Mouse (Mus musculus): ENCODE data around the gene Dpp4. TPM values are rescaled to one million over a fixed set of nuclear protein-coding genes. Genes with fewer than 3 reads are reported as not detected.

The Dpp4 gene
- 0.80 and 1.4 TPM in 2 replicates for polyA plus RNA-seq (2014; fragmentation: Nextera tagmentation; extraction: Ambion mirVana)

GRCm38 (mm10) chr2:62412081-62412821 is at the start of gene Dpp4:
Gene Dpp4, minus strand, starts transcription at chr2:62412231.
- H3K4me1 ChIP-seq (ENCODE audit: control insufficient read depth, insufficient read depth, low read length) = no peaks in the 10 kb centered on the region; the same call in none of the 2 replicates
- 64% methylated on average over 13 of the region's 13 CpGs for WGBS
- H3K36me3 ChIP-seq (ENCODE audit: control insufficient read depth, insufficient read depth, low read length) = no peaks in the 10 kb centered on the region
- no peak for ATAC-seq (ENCODE audit: insufficient read depth, low FRiP score, low TSS enrichment)
- peak within 1 kb of the TSS; percentile 5 for H3K9ac ChIP-seq (ENCODE audit: low read length)
- peak within 1 kb of the TSS; percentile 74 for H3K4me2 ChIP-seq (ENCODE audit: low read depth)
- H3K27me3 ChIP-seq (ENCODE audit: control insufficient read depth, insufficient read depth, low read length) = peaks cover 4% of the 10 kb centered on the region
- no peaks in the 10 kb centered on the region for H3K9me3 ChIP-seq (ENCODE audit: control insufficient read depth, low read length)
- H3K4me3 ChIP-seq (ENCODE audit: low read depth, low read length) = peak within 1 kb of the TSS; percentile 31
- no peak for DNase-seq (ENCODE audit: low spot score)
- H3K27ac ChIP-seq (ENCODE audit: low read depth, low read length) = no peak within 1 kb of the TSS

- no peak for ATAC-seq (ENCODE audit: insufficient read depth, low FRiP score, low TSS enrichment)
- DNase-seq (ENCODE audit: low spot score) = no peak
- Histone ChIP-seq H3K9me3 (ENCODE audit: control insufficient read depth, low read length) (no peaks in the 10 kb centered on the region), H3K36me3 (ENCODE audit: control insufficient read depth, insufficient read depth, low read length) (no peaks in the 10 kb centered on the region), H3K27me3 (ENCODE audit: control insufficient read depth, insufficient read depth, low read length) (no peaks in the 10 kb centered on the region), H3K4me2 (ENCODE audit: low read depth) (no peak overlapping the region), H3K9ac (ENCODE audit: low read length) (no peak overlapping the region), H3K4me1 (ENCODE audit: control insufficient read depth, insufficient read depth, low read length) (no peaks in the 10 kb centered on the region), H3K27ac (ENCODE audit: low read depth, low read length) (no peak overlapping the region), H3K4me3 (ENCODE audit: low read depth, low read length) (no peak overlapping the region)
- WGBS = 90% methylated on average over 12 of the region's 12 CpGs
Observed at GRCm38 (mm10) chr2:62460815-62461450, 48.9 kb upstream of the Dpp4 start.

GRCm38 (mm10) chr2:62460231-62460710 is 48.2 kb upstream of the Dpp4 start:
- Histone ChIP-seq H3K4me3 (ENCODE audit: low read depth, low read length) (no peak overlapping the region), H3K9me3 (ENCODE audit: control insufficient read depth, low read length) (no peaks in the 10 kb centered on the region), H3K36me3 (ENCODE audit: control insufficient read depth, insufficient read depth, low read length) (no peaks in the 10 kb centered on the region), H3K4me2 (ENCODE audit: low read depth) (no peak overlapping the region), H3K9ac (ENCODE audit: low read length) (no peak overlapping the region), H3K27me3 (ENCODE audit: control insufficient read depth, insufficient read depth, low read length) (no peaks in the 10 kb centered on the region), H3K4me1 (ENCODE audit: control insufficient read depth, insufficient read depth, low read length) (no peaks in the 10 kb centered on the region), H3K27ac (ENCODE audit: low read depth, low read length) (no peak overlapping the region)
- DNase-seq (ENCODE audit: low spot score) (no peak), ATAC-seq (ENCODE audit: insufficient read depth, low FRiP score, low TSS enrichment) (no peak)
- 84% methylated on average over 7 of the region's 7 CpGs for WGBS

- no peaks in the 10 kb centered on the region for H3K9me3 ChIP-seq (ENCODE audit: control insufficient read depth, low read length)
- no peak overlapping the region for H3K4me2 ChIP-seq (ENCODE audit: low read depth)
- H3K9ac ChIP-seq (ENCODE audit: low read length) = no peak overlapping the region
- 74% methylated on average over 18 of the region's 18 CpGs for WGBS
- DNase-seq (ENCODE audit: low spot score) = no peak
- H3K27ac ChIP-seq (ENCODE audit: low read depth, low read length) = no peak overlapping the region
- H3K27me3 ChIP-seq (ENCODE audit: control insufficient read depth, insufficient read depth, low read length) = no peaks in the 10 kb centered on the region
- ATAC-seq (ENCODE audit: insufficient read depth, low FRiP score, low TSS enrichment) = no peak
- no peaks in the 10 kb centered on the region for H3K4me1 ChIP-seq (ENCODE audit: control insufficient read depth, insufficient read depth, low read length)
- no peak overlapping the region for H3K4me3 ChIP-seq (ENCODE audit: low read depth, low read length)
- H3K36me3 ChIP-seq (ENCODE audit: control insufficient read depth, insufficient read depth, low read length) = no peaks in the 10 kb centered on the region
Observed at GRCm38 (mm10) chr2:62459241-62460174, 47.5 kb upstream of the Dpp4 start.

GRCm38 (mm10) chr2:62458070-62458469 is 46.0 kb upstream of the Dpp4 start:
- no peak overlapping the region for H3K27ac ChIP-seq (ENCODE audit: low read depth, low read length)
- no peaks in the 10 kb centered on the region for H3K36me3 ChIP-seq (ENCODE audit: control insufficient read depth, insufficient read depth, low read length)
- WGBS = 55% methylated on average over 9 of the region's 9 CpGs
- H3K9me3 ChIP-seq (ENCODE audit: control insufficient read depth, low read length) = no peaks in the 10 kb centered on the region
- H3K4me3 ChIP-seq (ENCODE audit: low read depth, low read length) = no peak overlapping the region
- no peak overlapping the region for H3K9ac ChIP-seq (ENCODE audit: low read length)
- no peaks in the 10 kb centered on the region for H3K4me1 ChIP-seq (ENCODE audit: control insufficient read depth, insufficient read depth, low read length)
- H3K4me2 ChIP-seq (ENCODE audit: low read depth) = no peak overlapping the region
- ATAC-seq (ENCODE audit: insufficient read depth, low FRiP score, low TSS enrichment) (no peak), DNase-seq (ENCODE audit: low spot score) (no peak)
- no peaks in the 10 kb centered on the region for H3K27me3 ChIP-seq (ENCODE audit: control insufficient read depth, insufficient read depth, low read length)

- Histone ChIP-seq H3K4me2 (ENCODE audit: low read depth) (no peak overlapping the region), H3K36me3 (ENCODE audit: control insufficient read depth, insufficient read depth, low read length) (no peaks in the 10 kb centered on the region), H3K4me1 (ENCODE audit: control insufficient read depth, insufficient read depth, low read length) (no peaks in the 10 kb centered on the region), H3K9ac (ENCODE audit: low read length) (no peak overlapping the region), H3K27ac (ENCODE audit: low read depth, low read length) (no peak overlapping the region), H3K9me3 (ENCODE audit: control insufficient read depth, low read length) (no peaks in the 10 kb centered on the region), H3K4me3 (ENCODE audit: low read depth, low read length) (no peak overlapping the region), H3K27me3 (ENCODE audit: control insufficient read depth, insufficient read depth, low read length) (no peaks in the 10 kb centered on the region)
- ATAC-seq (ENCODE audit: insufficient read depth, low FRiP score, low TSS enrichment) (no peak), DNase-seq (ENCODE audit: low spot score) (no peak)
- 87% methylated on average over 11 of the region's 11 CpGs for WGBS
Observed at GRCm38 (mm10) chr2:62454991-62455390, 43.0 kb upstream of the Dpp4 start.

- no peak for DNase-seq (ENCODE audit: low spot score)
- Histone ChIP-seq H3K27ac (ENCODE audit: low read depth, low read length) (no peak overlapping the region), H3K4me3 (ENCODE audit: low read depth, low read length) (no peak overlapping the region), H3K4me2 (ENCODE audit: low read depth) (no peak overlapping the region), H3K27me3 (ENCODE audit: control insufficient read depth, insufficient read depth, low read length) (no peaks in the 10 kb centered on the region), H3K4me1 (ENCODE audit: control insufficient read depth, insufficient read depth, low read length) (no peaks in the 10 kb centered on the region), H3K9ac (ENCODE audit: low read length) (no peak overlapping the region), H3K36me3 (ENCODE audit: control insufficient read depth, insufficient read depth, low read length) (no peaks in the 10 kb centered on the region), H3K9me3 (ENCODE audit: control insufficient read depth, low read length) (no peaks in the 10 kb centered on the region)
- WGBS = 79% methylated on average over 6 of the region's 6 CpGs
- ATAC-seq (ENCODE audit: insufficient read depth, low FRiP score, low TSS enrichment) = no peak
Observed at GRCm38 (mm10) chr2:62454033-62454432, 42.0 kb upstream of the Dpp4 start.

GRCm38 (mm10) chr2:62450364-62450763 is 38.3 kb upstream of the Dpp4 start:
- ATAC-seq (ENCODE audit: insufficient read depth, low FRiP score, low TSS enrichment) (no peak), DNase-seq (ENCODE audit: low spot score) (no peak)
- H3K36me3 ChIP-seq (ENCODE audit: control insufficient read depth, insufficient read depth, low read length) = no peaks in the 10 kb centered on the region
- H3K4me2 ChIP-seq (ENCODE audit: low read depth) = no peak overlapping the region
- no peak overlapping the region for H3K4me3 ChIP-seq (ENCODE audit: low read depth, low read length)
- no peaks in the 10 kb centered on the region for H3K4me1 ChIP-seq (ENCODE audit: control insufficient read depth, insufficient read depth, low read length)
- no peaks in the 10 kb centered on the region for H3K27me3 ChIP-seq (ENCODE audit: control insufficient read depth, insufficient read depth, low read length)
- no peaks in the 10 kb centered on the region for H3K9me3 ChIP-seq (ENCODE audit: control insufficient read depth, low read length)
- no peak overlapping the region for H3K27ac ChIP-seq (ENCODE audit: low read depth, low read length)
- 90% methylated on average over 6 of the region's 6 CpGs for WGBS
- no peak overlapping the region for H3K9ac ChIP-seq (ENCODE audit: low read length)
